Mouse (Mus musculus) retina, embryonic 14.5 days (tissue): ENCODE measurements around the gene Gpr157.
A peak's percentile ranks its signal among the peaks of the same experiment; 100 is the strongest.

Source experiments
- DNase-seq: peaks from one replicate; pipeline ENCODE4 v3.0.0-alpha.2; 2015; ENCODE audit warnings: low spot score

Gpr157 gene

DNA sequence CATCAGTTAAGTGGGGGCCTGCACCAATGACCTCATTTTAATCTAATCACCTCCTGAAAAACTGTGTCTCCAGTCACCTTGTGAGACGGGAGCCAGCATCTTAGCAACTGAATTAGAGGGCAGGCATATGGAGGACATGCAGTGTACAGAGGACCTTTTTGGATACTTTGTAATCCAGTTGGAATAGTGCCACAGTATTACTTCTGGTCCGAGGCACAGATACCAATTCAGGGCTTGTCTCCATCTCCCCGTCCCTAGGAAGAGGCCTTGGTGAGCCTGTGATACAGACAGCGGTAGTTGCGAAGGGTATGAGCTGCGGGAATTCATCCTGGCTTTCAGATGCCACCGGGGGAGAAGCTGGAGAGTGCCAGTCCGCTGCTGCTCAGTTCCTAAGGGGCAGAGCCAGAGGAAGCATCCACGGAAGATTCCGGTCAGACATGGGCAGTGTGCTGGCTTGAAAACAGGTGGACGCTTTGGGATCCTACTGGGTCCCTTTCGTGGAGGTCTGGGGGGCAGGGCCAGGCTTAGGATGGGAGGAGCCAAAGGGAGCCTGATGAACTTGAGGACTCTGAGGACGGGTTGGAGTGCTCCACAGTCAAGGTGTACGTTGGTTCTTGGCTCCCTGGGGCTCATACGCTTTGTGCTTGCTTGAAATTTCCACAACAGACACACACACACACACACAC, 14.6 kb upstream of the Gpr157 start:
- DNase-seq: no peak

GRCm38 (mm10) chr4:150073102-150073473, 14.1 kb upstream of the Gpr157 start:
- DNase-seq: peak; percentile 75

DNA sequence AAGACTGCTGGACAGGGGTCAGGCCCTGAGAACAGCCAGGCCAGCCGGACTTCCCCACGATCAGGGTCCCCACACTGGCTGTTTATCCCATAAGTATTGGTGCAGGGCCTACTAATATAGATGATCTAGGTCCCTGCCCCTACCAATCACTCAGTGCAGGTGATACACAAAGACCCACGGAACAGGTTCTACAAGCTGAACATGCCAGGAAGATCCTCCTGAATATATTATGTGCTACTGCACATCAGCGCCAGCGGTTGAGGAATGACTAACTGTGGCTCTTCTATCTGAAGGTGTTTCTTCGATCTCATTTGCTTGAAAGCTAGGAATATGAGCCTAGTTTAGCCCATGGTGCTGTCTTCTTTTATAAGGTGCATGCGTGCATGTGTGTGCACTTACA, 11.8 kb upstream of the Gpr157 start:
- DNase-seq: no peak

DNA sequence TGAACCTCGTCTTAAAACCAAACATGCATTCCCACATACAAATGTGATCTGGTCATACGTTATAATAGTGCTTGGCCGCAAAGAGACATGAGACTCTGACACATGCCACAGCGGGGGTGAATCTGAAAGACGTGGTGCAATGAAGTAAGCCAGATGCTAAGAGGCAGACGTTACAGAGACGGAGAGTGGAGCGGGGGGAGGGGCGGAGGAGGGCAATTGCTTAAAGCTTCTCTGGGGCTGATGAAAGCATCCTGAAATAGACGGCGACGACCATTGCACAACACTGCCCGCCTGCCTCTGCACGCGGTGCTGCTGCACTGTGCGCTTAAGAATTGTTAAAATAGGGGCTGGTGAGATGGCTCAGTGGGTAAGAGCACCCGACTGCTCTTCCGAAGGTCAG, 11.0 kb upstream of the Gpr157 start:
- DNase-seq: peak; percentile 36

GRCm38 (mm10) chr4:150078646-150079045, 8.5 kb upstream of the Gpr157 start:
- no peak for DNase-seq

GRCm38 (mm10) chr4:150079244-150079643, 7.9 kb upstream of the Gpr157 start:
- DNase-seq: no peak

GRCm38 (mm10) chr4:150080330-150080967, 6.7 kb upstream of the Gpr157 start:
- no peak for DNase-seq

DNA sequence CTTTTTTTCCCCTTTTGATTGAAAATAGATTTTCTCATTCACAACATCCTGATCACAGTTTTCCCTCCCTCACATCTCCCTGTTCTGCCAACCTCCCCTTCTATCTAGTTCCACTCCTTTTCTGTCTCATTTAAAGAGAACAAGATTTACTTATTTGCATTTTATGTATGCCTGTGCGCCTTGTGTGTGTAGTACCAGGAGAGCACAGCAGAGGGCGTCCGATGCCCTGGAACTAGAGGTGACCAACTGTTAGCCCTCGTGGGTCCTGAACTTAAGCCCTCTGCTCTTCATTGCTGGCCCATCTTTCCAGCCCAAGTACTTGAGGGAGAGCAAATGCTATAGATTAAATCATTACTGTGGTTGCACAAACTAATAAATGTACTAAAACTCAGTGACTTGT, 1.8 kb upstream of the Gpr157 start:
- DNase-seq: peak; percentile 52

- DNase-seq: no peak
These were observed 364 bp upstream of the Gpr157 start for GRCm38 (mm10) chr4:150086841-150087160.

- no peak for DNase-seq
These were observed 845 bp downstream of the Gpr157 start for GRCm38 (mm10) chr4:150087890-150088530.

- no peak for DNase-seq
These were observed 2.0 kb downstream of the Gpr157 start for GRCm38 (mm10) chr4:150089121-150089520.

DNA sequence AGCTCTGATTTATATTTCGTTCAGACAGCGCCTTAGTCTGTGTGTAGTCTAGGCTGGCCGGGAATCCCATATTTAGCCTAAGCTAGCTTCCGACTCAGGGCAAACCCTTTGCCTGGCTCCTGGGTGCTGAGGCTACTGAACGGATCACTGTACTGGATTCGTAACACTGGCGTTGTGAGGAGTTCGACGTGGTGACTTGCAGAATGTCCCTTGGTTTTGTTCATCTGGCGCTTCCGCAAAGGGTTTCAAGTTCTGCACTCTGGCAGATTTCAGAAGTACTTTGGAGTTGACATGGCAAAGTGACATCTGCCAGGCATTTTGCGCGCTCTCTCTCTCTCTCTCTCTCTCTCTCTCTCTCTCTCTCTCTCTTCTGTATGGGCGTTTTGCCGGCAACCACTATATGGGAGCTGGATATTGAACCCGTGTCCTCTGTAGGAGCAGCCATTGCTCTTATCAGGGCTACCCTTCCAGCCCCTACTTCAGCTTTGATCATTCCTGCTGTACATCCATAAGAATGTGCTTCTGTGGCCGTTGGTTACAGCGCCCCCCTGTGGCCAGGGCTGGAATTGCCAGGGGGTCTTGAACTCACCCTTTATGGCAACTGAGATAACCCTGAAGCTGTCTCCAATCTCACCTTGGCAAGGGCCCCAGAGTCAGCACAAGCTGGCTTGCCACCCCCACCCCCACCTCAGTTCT, 4.9 kb downstream of the Gpr157 start:
- DNase-seq: peak; percentile 53

GRCm38 (mm10) chr4:150092583-150092902, 5.4 kb downstream of the Gpr157 start:
- no peak for DNase-seq

- no peak for DNase-seq
These were observed 6.6 kb downstream of the Gpr157 start for GRCm38 (mm10) chr4:150093560-150094462.

- peak; percentile 58 for DNase-seq
These were observed 7.3 kb downstream of the Gpr157 start for GRCm38 (mm10) chr4:150094463-150094789.

- DNase-seq: no peak
These were observed 9.1 kb downstream of the Gpr157 start for GRCm38 (mm10) chr4:150096309-150096708.

DNA sequence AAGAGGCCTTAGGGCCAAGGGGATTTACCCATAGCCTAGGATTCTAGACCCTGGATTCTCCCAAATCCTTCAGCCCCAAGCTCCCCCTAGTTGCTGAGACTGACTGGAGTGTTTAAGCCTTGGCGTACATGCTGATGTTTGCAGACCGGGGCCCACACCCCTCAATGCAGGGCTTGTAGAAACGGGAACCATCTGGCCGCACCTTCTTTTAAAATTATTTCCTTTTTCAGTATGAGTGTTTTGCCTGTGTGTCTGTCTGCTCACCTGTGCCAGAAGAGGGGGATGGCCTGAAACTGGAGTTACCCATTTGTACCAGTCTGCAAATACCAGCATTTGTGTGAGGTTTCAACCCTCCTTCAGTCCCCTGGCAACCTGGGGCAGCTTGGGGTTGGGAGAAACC, 10.7 kb downstream of the Gpr157 start:
- no peak for DNase-seq

DNA sequence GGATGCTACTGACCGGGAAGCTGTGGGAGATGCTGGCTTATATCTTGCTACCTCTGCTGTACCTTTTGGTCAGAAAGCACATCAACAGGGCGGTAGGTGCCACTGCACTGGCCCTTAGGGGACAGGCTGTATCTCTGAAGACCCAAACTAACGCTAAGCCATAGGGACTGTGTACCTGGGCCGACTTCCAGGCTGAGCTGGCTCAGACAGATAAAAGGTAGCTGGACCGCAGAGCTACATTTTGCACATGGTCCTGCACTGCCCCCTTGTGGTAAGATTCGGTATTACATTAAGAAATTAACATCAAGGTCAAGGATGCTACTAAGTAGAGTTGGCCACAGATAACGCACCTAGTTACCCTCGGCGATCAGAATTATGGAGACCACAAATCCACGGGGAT, 11.7 kb downstream of the Gpr157 start:
- peak; percentile 95 for DNase-seq

GRCm38 (mm10) chr4:150102822-150103221, 15.7 kb downstream of the Gpr157 start:
- no peak for DNase-seq

- no peak for DNase-seq
These were observed 18.5 kb downstream of the Gpr157 start for GRCm38 (mm10) chr4:150105671-150106070.

- DNase-seq: no peak
These were observed 19.5 kb downstream of the Gpr157 start for GRCm38 (mm10) chr4:150106637-150107036.

- no peak for DNase-seq
These were observed 22.5 kb downstream of the Gpr157 start for GRCm38 (mm10) chr4:150109636-150110035.
